Mouse (Mus musculus) bone marrow, adult 2 months (tissue): ENCODE measurements at regions not wholly inside any gene's neighbourhood (a gene's known extent, or its start where the extent isn't known, plus 50 kb on each side); places are given as distances from the start of the nearest gene placed in this dataset.

Experiments used
- CTCF ChIP-seq: fragments of 200-500 bp; IDR thresholded peaks from 2 replicates; pipeline ENCODE4 v1.5.1; 2011; ENCODE audit warnings: low read length, control low read depth; ENCODE audit not compliant: control insufficient read depth, insufficient read depth
- POLR2A ChIP-seq: fragments of 200-500 bp; IDR thresholded peaks from 2 replicates; pipeline ENCODE4 v1.6.1; 2011; ENCODE audit warnings: low read depth, mild to moderate bottlenecking, control low read depth, low read length, borderline replicate concordance; ENCODE audit not compliant: control insufficient read depth

- no peak for TF ChIP-seq CTCF
- no peak for TF ChIP-seq POLR2A
These were observed 166.7 kb downstream of the Cmpk2 start for GRCm38 (mm10) chr12:26635665-26636241.
